Mouse (Mus musculus) Patski (cell line): ENCODE data around the gene Rtkn2. TPM values are rescaled to one million over a fixed set of nuclear protein-coding genes. Genes with fewer than 3 reads are reported as not detected.
"Not testable (repeated sequence)": the region's sequence is repeated elsewhere in the genome, so short reads cannot be mapped to it uniquely, and the experiment has no call there.

ENCODE experiments used
- ATAC-seq: fragments of 100-300 bp; one replicate; pipeline ENCODE4 v1.8.0; 2021
- CTCF ChIA-PET: fragments of 350-600 bp; sonication (Branson Sonifier 250); formaldehyde crosslinking; loops from one replicate; lab custom pipeline; 2022; ENCODE audit warnings: inconsistent platforms; lab: Charles Lee
- POLR2A ChIA-PET: fragments of 350-600 bp; sonication (Branson Sonifier 250); formaldehyde crosslinking; loops from one replicate; lab custom pipeline; 2022; ENCODE audit warnings: antibody characterized with exemption, inconsistent platforms; lab: Charles Lee
- DNase-seq: peaks from one replicate; pipeline ENCODE4 v3.0.0-alpha.2; 2011; ENCODE audit warnings: low read depth, low spot score
- H3K27me3 ChIP-seq: fragments of 371-371 bp; one replicate; pipeline ENCODE4 v1.5.1; 2021
- CTCF ChIP-seq: fragments of 100-300 bp; IDR thresholded peaks from one replicate; pipeline ENCODE4 v1.5.1; 2021
- in situ Hi-C: fragments of 300-500 bp; cut with MboI; formaldehyde crosslinking; loops from 3 replicates; pipeline ENCODE4 v1.11.1; 2018; ENCODE audit warnings: low pct_unique_long_range_greater_than_20kb, mixed read lengths
- polyA plus RNA-seq: library from polyadenylated mRNA; unstranded; gene quantifications from one replicate; pipeline ENCODE4 v1.2.3, GENCODE M21; 2021

Rtkn2 gene
- polyA plus RNA-seq, 1 experiment from 2014 or later, result 3.2 TPM

DNA sequence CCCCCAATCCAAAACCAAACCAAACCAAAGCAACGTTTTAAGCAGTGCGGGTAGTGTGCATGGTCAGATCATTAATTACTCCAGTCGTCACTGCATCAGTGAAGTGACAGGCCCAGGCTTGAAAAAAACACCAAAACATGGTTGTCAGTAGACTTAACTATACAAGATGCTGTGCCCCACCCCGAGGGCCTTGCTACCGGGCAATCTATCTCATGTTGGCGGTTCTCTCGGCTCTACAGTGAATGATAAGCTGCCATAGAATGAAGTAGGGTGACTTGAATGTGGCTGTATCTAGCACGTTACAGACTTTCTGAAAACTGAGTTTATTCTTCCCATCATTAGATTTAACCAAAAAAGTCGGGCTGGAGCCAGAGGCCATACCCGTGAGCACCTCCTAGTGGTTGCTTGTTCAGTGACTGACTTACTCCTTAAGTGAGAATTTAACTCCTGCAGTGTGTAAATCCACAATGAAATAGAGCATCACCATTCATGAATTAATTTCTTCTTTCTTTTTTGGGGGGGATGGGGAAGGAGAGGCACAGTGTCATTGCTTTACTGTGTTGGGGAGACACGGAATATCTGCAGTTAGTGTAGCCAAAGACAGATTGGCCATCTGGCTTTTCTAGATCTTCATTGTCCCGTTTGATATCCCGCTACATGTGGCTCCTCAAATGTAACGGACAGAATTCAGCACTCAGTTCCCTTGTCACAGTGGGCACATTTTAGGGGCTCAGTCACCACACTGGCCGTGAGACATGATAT lies 110.2 kb downstream of the Rtkn2 start:
- in situ Hi-C loops, result no loop called here
- ATAC-seq, result no peak

DNA sequence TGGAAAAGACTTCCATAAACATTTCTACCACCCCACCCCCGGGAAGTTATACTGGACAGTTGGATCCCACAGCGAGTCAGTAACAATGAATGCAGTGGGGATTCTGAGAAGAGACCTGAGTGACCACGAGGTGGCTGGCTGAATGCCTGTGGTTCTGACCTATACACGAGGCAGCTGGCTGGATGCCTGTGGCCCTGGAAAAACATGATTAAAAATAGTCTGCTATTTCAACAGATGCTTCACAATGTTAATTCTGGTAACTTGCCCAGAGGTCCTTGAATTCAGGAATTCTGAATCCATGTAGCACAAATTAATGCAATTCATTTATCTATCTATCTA lies 110.8 kb downstream of the Rtkn2 start:
- ATAC-seq (peak; percentile 76), DNase-seq (peak; percentile 81)
- POLR2A ChIA-PET, result interaction anchor here (0.7 kb wide), 1 partner anchor 12 kb away, joined by 5 read pairs; no protein-coding TSS in a partner anchor
- CTCF ChIA-PET, result interaction anchor here (1.3 kb wide), 1 partner anchor 66 kb away, joined by 3 read pairs; no protein-coding TSS in a partner anchor
- TF ChIP-seq CTCF, result no peak
- in situ Hi-C loops, result no loop called here
- no peaks in the 10 kb centered on the region for H3K27me3 ChIP-seq

More for the DNA sequence above, 110.2 kb downstream of the Rtkn2 start:
- ChIA-PET CTCF (no interaction called here), POLR2A (interaction anchor here (1.0 kb wide), 1 partner anchor 16 kb away, joined by 3 read pairs; no protein-coding TSS in a partner anchor)
- no peaks in the 10 kb centered on the region for H3K27me3 ChIP-seq
- no peak for DNase-seq
- TF ChIP-seq CTCF, result no peak

DNA sequence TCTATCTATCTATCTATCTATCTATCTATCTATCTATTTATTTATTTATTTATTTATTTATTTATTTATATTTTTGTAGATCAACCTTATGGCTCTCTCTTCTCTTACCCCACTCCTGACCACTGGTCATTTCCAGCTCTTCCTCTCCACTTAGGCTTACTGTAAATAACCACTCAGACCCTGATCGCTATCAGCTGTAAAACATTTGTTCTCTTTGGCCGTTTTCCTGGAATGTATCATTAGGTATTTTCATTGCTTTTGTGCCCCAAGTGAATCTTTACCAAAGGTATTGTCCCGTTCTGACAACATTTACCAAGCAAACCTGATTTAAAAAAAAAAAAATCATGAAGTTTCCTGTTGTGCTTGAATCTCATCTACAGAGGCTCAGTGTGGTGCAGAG lies 111.2 kb downstream of the Rtkn2 start:
- POLR2A ChIA-PET, result interaction anchor here (0.7 kb wide), 1 partner anchor 12 kb away, joined by 5 read pairs; no protein-coding TSS in a partner anchor
- ATAC-seq (peak; percentile 42), DNase-seq (no peak)
- no peak for TF ChIP-seq CTCF
- in situ Hi-C loops, result no loop called here
- CTCF ChIA-PET, result interaction anchor here (0.7 to 1.3 kb wide), 2 partner anchors 65 to 190 kb away, joined by 3 read pairs; no protein-coding TSS in a partner anchor
- H3K27me3 ChIP-seq, result no peaks in the 10 kb centered on the region

DNA sequence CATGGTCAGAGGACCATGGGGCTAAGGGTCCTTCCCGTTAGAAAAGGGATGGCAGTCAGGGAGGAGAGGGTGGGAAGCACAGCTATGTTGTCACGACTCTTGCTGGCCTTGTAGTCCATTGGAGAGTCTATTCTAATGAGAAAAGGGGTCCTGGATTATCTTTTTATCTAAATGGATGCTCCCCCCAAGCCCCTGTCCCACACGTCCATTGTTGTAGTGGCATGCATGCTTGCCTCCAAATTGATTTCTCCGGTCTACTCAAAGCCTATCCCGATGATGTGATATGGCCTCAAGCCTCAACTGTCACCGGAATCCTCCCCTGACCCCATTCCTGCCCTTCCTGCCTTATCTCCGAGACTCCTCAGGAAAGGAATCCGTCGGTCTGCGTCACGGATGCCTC lies 111.6 kb downstream of the Rtkn2 start:
- ATAC-seq (no peak), DNase-seq (no peak)
- ChIA-PET CTCF (interaction anchor here (0.7 to 1.3 kb wide), 2 partner anchors 65 to 190 kb away, joined by 3 read pairs; no protein-coding TSS in a partner anchor), POLR2A (interaction anchor here (0.5 kb wide), 1 partner anchor 226 kb away, joined by 3 read pairs; no protein-coding TSS in a partner anchor)
- no peaks in the 10 kb centered on the region for H3K27me3 ChIP-seq
- TF ChIP-seq CTCF, result no peak
- in situ Hi-C loops, result no loop called here

DNA sequence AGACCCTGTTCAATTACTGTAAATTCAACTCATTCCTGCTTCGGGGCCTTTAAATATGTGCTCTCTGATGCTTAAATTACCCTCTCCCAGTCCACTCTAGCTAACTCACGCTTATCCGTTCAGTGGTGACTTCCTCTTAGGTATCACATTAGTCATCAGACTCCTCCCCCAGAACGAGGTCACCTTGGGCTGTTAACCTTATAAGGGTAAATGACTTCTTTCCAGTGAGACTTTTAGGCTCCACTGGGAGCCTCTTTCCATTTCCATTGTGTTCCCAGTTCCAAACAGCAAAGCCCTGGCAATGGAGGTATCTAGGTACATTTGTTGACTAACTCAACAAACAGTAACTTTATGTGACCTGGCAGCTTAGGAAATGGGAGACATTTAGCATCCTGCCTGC lies 112.5 kb downstream of the Rtkn2 start:
- no peak for ATAC-seq
- POLR2A ChIA-PET, result no interaction called here
- DNase-seq, result no peak
- in situ Hi-C loops, result no loop called here
- CTCF ChIA-PET, result no interaction called here
- no peaks in the 10 kb centered on the region for H3K27me3 ChIP-seq
- no peak for TF ChIP-seq CTCF

- no peaks in the 10 kb centered on the region for H3K27me3 ChIP-seq
- ChIA-PET CTCF (interaction anchor here (1.3 kb wide), 1 partner anchor 9 kb away, joined by 3 read pairs; no protein-coding TSS in a partner anchor), POLR2A (no interaction called here)
- no peak for ATAC-seq
- no peak for DNase-seq
- TF ChIP-seq CTCF, result no peak
- in situ Hi-C loops, result no loop called here
Observed at GRCm38 (mm10) chr10:68093496-68093895, 114.1 kb downstream of the Rtkn2 start.

DNA sequence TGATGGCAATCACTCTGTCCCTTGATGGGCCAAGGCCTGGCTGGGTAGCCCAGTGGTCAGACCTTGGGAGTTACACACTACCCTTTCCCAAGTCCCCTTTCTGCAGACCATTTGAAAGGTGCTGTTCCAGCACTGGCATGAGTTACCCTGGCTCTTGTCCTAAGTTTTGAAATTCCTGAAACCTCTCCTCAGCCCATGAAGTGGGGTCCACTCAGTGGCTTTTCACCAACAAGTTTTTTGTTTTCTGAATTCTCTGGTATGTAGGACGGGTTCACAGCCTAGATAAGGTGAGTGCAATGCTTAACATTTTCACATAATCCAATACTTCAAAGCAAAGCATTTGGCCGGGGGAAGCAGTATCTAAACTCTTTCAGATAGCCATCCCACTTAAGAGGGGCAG lies 115.8 kb downstream of the Rtkn2 start:
- ChIA-PET CTCF (no interaction called here), POLR2A (no interaction called here)
- ATAC-seq (no peak), DNase-seq (no peak)
- H3K27me3 ChIP-seq, result no peaks in the 10 kb centered on the region
- in situ Hi-C loops, result no loop called here
- TF ChIP-seq CTCF, result no peak

- no peaks in the 10 kb centered on the region for H3K27me3 ChIP-seq
- in situ Hi-C loops, result no loop called here
- ChIA-PET POLR2A (no interaction called here), CTCF (no interaction called here)
- ATAC-seq (no peak), DNase-seq (no peak)
- TF ChIP-seq CTCF, result no peak
Observed at GRCm38 (mm10) chr10:68096395-68096794, 117.0 kb downstream of the Rtkn2 start.

DNA sequence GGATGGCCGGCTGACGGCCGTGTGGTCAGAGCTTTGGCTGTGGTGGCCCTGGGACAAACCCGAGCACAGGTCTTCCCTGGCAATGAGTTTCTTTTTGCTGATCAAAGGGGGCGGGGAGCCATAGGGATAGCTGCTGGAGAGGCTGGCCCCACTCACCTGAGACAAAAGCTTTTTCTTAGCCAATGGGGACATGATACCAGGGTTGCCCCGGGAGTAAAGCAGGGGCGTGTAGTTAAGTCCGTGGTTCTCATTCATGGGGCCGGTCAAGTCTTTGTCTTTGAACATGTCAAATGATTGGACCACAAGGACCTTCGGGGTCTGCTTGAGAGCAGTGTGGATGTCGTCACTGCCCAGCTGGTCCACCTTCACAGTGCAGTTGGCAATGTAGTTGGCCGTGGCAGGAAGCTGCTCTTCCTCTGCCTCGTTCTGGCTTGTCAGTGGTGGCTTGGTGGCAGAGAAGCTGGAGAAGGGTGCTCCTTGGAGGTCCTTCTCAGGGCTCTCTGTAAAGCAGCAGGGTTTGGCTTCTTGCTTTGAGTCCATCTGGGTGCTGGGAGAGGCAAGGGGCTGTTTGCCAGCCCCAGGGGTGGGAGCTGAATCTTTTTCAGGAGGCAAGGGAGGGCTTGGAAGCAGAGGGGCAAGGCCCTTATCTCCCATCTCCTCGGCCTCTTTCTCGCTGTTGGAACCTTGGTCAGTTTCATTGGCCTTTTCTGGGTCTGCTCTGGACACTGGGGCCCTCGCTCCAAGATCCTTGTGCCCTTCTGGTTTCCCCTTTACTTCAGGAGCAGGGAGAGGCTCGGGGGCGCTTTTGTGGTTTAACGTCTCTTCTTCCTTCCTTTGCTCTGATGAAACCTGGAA lies 118.7 kb downstream of the Rtkn2 start:
- DNase-seq (no peak), ATAC-seq (no peak)
- TF ChIP-seq CTCF, result no peak
- ChIA-PET CTCF (no interaction called here), POLR2A (no interaction called here)
- in situ Hi-C loops, result no loop called here
- no peaks in the 10 kb centered on the region for H3K27me3 ChIP-seq

DNA sequence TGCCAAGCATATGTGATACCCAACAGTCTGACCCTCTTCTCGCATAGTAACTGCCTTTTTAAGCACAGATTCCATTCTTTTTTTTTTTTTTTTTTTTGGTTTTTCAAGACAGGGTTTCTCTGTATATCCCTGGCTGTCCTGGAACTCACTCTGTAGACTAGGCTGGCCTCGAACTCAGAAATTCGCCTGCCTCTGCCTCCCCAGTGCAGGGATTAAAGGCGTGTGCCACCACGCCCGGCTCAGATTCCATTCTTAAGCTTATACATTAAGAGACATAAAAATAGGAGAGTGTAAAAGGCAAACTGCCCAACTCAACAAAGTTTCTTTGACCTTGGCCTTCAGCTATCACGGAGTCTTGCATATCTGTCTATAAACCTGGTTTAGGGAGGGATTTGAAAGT lies 120.4 kb downstream of the Rtkn2 start:
- CTCF ChIA-PET, ATAC-seq, POLR2A ChIA-PET, H3K27me3 ChIP-seq, in situ Hi-C loops, DNase-seq: not testable (repeated sequence)
